Mouse (Mus musculus) stomach, postnatal 0 days (tissue): Measurements from ENCODE around the gene Dock8.

Source experiments
- CTCF ChIP-seq: IDR thresholded peaks from 2 replicates; pipeline ENCODE4 v1.5.1; 2016; ENCODE audit warnings: antibody characterized with exemption, low read depth, mild to moderate bottlenecking, moderate library complexity
- EP300 ChIP-seq: optimal IDR thresholded peaks from 2 replicates; pipeline ENCODE3; 2016; ENCODE audit warnings: antibody characterized with exemption

GRCm38 (mm10) chr19:25052355-25052754 is 53.0 kb downstream of the Dock8 start:
- TF ChIP-seq CTCF (no peak), EP300 (no peak)
